Mouse (Mus musculus): ENCODE results near the gene Gsto1. TPM values are rescaled to one million over a fixed set of nuclear protein-coding genes. Genes with fewer than 3 reads are reported as not detected.
"Not testable (repeated sequence)": the region's sequence is repeated elsewhere in the genome, so short reads cannot be mapped to it uniquely, and the experiment has no call there.

Gsto1 gene
- 100 to 1,000 TPM; 207 to 211 TPM for total RNA-seq (2021)
- long read RNA-seq, experiment 1, transcript Gsto1-201 (6 exons, 1,182 nt): major isoform, 75 of 84 reads
- long read RNA-seq, experiment 1, partial matches to known transcripts: 9 of 84 reads
- long read RNA-seq, experiment 1, other reads (novel, unspliced or antisense): 0 of 84 reads
- long read RNA-seq, experiment 2, transcript Gsto1-201 (6 exons, 1,182 nt): major isoform, 37 of 39 reads
- long read RNA-seq, experiment 2, partial matches to known transcripts: 0 of 39 reads
- long read RNA-seq, experiment 2, other reads (novel, unspliced or antisense): 2 of 39 reads

DNA sequence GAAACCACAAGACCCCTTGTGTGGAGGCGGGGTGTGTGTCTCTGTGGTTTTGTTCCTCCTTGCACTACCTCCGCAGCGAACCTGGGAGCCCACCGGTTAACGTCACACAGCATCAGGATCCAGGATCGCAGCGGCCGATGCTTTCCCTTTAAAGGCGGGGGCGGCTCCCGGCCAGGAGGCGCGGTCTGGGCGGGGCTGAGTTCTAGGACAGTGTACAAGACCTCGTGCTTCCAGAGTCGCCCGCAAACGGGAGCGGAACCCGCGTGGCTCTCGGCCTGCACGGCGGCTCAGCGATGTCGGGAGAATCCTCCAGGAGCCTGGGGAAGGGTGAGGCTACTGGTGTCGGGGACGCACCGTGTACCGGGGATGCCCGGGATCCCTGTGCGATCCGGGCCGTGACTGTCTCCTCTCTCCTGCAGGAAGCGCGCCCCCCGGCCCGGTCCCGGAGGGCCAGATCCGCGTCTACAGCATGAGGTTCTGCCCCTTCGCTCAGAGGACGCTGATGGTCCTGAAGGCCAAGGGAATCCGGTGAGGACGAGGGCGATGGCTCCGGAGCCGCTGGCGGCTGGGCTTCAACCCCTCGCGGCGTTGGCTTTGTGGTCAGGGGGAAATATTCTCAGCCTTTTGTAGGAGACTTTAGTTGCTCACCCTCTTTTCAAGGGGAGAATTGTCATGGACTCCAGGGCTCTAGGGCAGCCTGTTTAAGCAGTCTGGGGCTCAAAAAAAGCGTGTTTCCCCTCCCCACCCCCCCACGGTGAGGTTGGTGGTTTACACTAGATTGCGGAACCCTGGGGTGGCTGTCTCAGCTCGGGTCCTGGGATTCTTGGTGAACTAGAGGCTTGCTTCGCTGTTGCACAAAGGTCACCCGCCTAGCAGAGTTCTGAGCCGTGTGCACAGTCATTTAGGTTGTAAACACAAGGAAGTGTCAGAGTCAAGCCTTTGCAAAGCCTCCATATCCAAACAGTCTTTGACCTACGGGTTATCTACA lies at the start of gene Gsto1:
TSS of gene Gsto1 (plus strand) at position 175 of the 988 bp plus-strand sequence.
- DNase-seq: peak; percentile 92 to 96

- no peak for DNase-seq
Observed at GRCm38 (mm10) chr19:47812091-47812490, 42.7 kb upstream of the Gsto1 start.

GRCm38 (mm10) chr19:47814721-47815120 lies 40.0 kb upstream of the Gsto1 start:
- DNase-seq: no peak

- DNase-seq: no peak
Observed at GRCm38 (mm10) chr19:47817692-47818091, 37.1 kb upstream of the Gsto1 start.

- DNase-seq: peak; percentile 69 to 83
Observed at GRCm38 (mm10) chr19:47820832-47821493, 33.8 kb upstream of the Gsto1 start.

GRCm38 (mm10) chr19:47821494-47821872 lies 33.3 kb upstream of the Gsto1 start:
- no peak for DNase-seq

DNA sequence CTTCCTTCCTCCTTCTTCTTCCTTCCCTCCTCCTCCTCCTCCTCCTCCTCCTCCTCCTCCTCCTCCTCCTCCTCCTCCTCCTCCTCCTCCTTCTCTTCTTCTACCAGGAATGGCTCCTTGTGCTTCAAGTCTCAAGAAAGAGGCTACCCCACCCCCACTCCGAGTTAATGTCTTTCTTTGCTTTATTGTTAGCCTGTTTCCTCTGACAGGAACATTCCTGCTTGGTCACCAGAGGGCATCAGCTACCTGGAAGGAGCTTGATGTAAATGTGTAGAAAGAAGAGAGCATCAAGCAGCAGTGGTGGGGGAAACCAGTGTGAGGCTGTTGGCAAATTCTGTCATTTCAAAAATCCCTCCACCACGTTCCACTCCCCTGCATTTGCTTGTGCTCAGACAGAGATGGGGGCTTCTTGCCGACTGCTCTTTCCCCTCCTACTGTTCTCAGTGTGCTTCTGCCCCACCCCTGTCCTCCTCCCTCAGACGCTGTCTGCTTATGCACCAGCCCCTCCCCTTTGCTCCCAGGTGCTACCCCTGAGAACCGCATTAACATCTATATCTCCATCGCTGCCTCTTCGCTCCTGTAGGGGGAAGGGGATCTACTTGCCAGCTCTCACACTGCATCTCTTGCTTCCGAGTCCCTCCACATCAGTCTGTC lies 32.5 kb upstream of the Gsto1 start:
- no peak for DNase-seq

DNA sequence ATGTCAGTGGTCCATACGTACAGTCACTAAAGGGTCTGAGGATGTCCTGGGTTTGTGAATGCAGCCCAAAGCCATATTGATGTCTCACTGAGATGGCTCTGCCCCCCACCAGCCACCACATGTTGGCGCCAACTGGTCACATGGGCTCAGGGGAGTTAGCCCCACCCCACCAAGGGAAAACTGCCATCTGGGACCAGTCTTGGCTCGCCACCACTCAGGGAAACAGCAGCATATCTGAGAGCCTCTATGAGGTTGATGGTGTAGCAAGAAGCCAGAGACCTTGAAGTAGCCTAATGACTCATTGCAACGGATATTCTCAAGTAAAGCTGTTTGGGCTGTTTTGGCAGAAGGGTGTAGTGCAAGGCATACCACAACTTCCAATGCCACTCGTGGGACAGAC lies 30.7 kb upstream of the Gsto1 start:
- DNase-seq: no peak

GRCm38 (mm10) chr19:47829913-47830450 lies 24.8 kb upstream of the Gsto1 start:
- DNase-seq: no peak

DNA sequence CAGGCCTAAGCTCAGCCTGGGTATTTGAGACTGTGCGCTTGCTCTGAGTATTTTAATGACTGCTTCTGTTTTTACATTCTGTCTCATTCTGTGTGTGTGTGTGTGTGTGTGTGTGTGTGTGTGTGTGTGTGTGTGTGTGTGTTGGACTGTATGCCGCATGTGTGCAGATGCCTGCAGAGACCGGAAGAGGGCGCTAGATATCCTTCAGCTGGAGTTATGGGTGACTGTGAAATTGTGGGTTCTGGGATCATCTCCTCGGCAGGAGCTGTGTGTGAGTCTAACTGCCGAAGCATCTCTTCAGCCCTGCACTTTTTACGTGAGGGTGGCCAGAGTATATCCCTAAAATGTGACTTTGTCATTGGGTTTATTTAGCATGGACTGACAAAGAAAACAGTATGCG lies 23.7 kb upstream of the Gsto1 start:
- no peak for DNase-seq

DNA sequence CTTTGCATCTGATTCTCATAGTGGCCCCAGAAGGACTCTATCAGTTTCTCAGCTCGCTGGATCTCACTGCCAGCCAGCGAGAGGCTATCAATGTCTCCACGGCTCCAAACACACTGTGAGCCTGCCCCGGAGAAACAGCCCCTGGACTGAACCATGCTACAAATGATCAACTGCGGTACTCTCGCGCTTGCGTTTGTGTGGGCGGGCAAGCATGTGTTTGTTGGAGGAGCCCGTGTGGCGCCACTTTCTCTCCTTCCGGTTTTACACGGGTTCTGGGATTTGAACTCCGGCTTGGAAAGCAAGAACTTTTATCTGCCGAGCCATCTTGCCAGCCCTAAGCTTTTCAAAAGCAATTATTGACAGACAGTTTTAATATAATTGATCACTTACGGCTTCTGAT lies 22.5 kb upstream of the Gsto1 start:
- no peak for DNase-seq

- no peak for DNase-seq
Observed at GRCm38 (mm10) chr19:47834614-47835013, 20.2 kb upstream of the Gsto1 start.

DNA sequence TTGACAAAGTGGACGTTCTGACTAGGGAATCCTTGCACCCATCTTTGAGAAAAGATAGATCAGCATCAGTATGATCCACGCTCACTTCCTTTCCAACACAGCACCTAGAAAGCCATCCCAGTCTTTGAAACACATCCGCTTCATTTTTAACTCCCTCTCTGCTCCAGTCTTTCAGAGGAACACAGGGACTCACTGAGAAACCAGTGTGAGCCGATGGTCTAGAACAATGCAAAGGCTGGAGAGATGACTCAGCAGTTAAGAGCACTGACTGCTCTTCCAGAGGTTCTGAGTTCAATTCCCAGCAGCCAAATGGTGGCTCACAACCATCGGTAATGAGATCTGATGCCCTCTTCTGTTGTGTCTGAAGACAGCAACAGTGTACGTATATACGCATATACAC lies 19.0 kb upstream of the Gsto1 start:
- DNase-seq: no peak

GRCm38 (mm10) chr19:47836701-47837526 lies 17.9 kb upstream of the Gsto1 start:
- peak; percentile 41 to 43 for DNase-seq

DNA sequence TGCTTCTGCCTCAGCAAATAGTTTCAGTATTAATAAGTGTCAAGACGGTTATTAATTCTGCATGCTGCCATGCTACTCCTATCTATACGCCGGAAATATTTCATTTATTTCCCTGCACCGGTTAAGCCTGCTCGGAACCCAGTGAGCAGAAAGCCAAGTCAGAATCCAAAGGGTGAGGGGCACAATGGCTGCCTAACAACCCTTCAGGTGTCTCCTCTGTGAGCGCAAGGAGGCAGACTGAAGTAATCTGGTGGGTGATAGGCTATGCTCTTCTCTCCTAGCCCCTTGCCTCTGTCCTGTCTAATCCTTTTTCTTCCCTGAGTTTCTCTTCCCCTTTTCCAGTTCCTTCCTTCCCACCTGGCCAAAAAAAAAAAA lies 17.3 kb upstream of the Gsto1 start:
- DNase-seq: no peak

- DNase-seq: not testable (repeated sequence)
Observed at GRCm38 (mm10) chr19:47841234-47841633, 13.5 kb upstream of the Gsto1 start.

DNA sequence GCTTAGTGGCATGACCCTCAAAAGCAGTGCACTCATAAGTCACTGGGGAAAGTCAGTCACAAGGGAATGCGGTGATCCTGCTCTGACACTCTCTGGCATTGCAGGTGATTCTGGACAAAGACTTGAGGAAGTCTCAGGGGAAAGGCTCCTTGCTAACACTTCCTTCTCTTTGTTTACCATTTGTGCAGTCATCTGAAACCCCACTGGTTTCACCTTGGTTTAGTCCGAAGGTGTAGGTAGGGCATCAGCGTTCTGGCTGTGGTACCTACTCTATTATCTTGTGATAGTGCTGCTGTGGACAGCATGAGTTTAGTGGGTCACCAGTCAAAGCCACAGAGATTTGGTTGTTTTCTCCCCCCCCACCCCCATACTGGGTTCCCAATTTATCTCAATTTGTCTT lies 5.0 kb upstream of the Gsto1 start:
- no peak for DNase-seq

DNA sequence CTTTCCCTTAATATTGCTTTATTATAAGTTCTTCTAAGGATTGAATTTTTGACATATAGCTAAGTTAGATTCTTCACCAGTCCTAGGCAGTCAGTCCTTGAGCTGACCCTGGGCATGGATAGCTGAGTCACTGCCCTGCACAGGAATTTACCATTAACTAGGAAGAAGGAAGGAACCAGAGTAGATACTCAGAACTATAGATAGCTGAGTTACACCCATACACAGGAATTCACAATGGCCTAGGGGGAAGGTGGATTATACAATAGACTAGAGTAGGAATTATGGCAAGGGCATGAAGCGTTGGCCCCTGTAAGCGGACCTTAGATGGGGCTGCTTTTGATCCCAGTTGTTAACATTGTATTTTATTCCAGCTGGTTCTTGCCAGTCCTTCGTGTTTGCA lies 2.6 kb upstream of the Gsto1 start:
- DNase-seq: not testable (repeated sequence)

DNA sequence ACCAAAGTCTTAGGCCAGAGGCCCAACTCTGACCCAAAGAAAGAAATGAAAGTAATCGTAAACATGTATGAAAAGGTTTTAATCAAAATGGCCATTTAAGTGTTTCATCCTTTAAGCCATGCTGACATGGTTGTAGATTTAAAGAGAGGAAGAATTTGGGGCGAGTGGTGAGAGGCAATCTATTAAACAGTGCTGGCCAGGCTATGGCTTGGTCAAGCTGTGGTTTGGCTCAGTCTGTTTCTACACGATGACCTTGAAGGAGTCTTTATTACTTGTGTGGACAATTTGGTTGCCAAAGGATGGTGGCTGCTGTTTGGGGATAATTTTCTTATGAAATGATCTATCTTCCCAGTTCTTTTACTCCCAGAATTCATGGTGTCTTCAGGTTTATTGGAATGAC lies 1.7 kb upstream of the Gsto1 start:
- no peak for DNase-seq

DNA sequence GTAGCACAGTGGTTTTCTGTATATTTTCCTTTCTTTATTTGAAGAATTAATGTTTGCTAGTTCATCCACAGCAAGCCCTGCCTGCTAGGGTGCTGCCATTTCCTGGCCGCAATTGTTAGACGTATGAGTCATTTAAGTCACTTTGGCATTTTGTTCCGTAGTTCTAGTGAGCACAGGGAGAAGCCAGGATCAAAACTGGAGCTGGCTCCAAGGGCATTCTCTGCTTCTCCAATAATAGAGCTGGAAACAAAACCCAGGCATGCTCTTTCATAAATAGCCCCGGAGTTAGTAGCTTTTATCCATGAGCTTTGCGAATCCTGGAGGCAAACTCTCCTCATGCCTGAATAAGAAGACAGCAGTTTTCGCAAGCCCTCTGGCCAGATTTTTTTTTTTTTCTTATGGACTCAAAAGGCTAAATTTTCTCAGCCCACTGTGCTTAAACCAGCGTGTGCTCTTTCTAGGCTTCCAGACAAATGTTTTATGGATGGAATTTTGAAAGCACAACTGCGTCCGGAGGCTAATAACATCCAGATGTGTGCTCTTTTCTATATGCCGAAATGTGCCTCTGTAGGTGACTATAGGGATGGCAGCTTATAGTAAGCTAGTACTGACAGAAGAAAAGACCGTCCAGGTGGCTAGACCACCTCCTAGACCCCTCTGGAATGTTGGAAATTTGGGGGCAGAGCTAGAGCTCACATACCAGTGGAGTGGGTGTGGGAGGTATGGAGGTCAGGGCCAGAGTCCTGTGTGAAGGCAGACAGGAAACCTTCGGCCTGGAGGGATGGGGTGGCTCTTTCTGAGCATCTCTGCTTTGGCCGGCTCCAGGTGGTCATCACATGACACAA lies 597 bp upstream of the Gsto1 start:
- DNase-seq: peak; percentile 55 to 66

All from heart, adult 18-20 months (tissue).